Mouse (Mus musculus) spleen, adult 2 months (tissue): ENCODE measurements at regions not wholly inside any gene's neighbourhood (a gene's known extent, or its start where the extent isn't known, plus 50 kb on each side); places are given as distances from the start of the nearest gene placed in this dataset.

ENCODE experiments used
- DNase-seq, 2 experiments: peaks; one replicate each; pipeline versions ENCODE4 v3.0.0 to v3.0.0-alpha.2; 2012 to 2021; ENCODE audit warnings: low spot score in 2 of 2, low read depth in 1 of 2
- H3K27ac ChIP-seq: fragments of 200-500 bp; 2 replicates; pipeline ENCODE4 v1.5.1; 2012; ENCODE audit warnings: low read length, inconsistent platforms; ENCODE audit not compliant: insufficient read depth
- H3K27me3 ChIP-seq: fragments of 200-500 bp; 2 replicates; pipeline ENCODE4 v1.6.1; 2012; ENCODE audit warnings: mild to moderate bottlenecking, moderate library complexity, low read length, inconsistent platforms; ENCODE audit not compliant: control insufficient read depth, insufficient read depth
- H3K36me3 ChIP-seq: fragments of 200-500 bp; 2 replicates; pipeline ENCODE4 v1.6.1; 2012; ENCODE audit warnings: mild to moderate bottlenecking, low read length, inconsistent platforms; ENCODE audit not compliant: control insufficient read depth, insufficient read depth
- H3K4me1 ChIP-seq: fragments of 200-500 bp; 2 replicates; pipeline ENCODE4 v1.6.1; 2011; ENCODE audit warnings: inconsistent platforms; ENCODE audit not compliant: control insufficient read depth, insufficient read depth, insufficient read length
- H3K4me3 ChIP-seq: fragments of 200-500 bp; 2 replicates; pipeline ENCODE4 v1.5.1; 2011; ENCODE audit warnings: mild to moderate bottlenecking, inconsistent platforms; ENCODE audit not compliant: insufficient read depth, insufficient read length; ENCODE audit errors: extremely low read depth
- CTCF ChIP-seq: fragments of 200-500 bp; IDR thresholded peaks from 2 replicates; pipeline ENCODE4 v1.5.1; 2011; ENCODE audit warnings: mild to moderate bottlenecking, inconsistent platforms; ENCODE audit not compliant: insufficient read depth, insufficient read length, insufficient replicate concordance; ENCODE audit errors: extremely low read depth
- POLR2A ChIP-seq: fragments of 200-500 bp; IDR thresholded peaks from 2 replicates; pipeline ENCODE4 v1.6.1; 2011; ENCODE audit warnings: low read depth, low read length, inconsistent platforms
- WGBS: fragments of 180-500 bp; shearing (Covaris S2); methylation state at CpG from one replicate; pipeline ENCODE4 v1.1.7; 2018; 5-methylcytosine and 5-hydroxymethylcytosine counted together

DNA sequence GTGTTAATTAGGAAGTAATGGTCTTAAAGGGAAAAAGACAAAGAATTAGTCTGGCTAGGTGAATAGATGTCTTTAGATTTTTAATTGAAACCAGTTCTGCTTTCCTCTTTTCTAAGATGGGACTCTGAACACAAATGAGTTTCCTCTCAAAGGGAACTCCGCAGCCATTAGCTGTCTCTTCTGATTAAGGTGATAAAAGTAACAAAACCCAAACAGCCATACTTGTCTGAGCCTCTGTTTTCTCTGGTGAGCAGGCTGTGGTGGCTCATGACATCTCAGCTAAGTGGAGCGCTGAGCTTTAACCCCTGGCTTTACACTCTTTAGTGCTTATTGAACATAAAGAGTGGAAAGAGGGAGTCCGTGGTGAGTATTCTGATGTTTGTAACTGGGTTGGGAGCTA, 565.7 kb downstream of the Rnf144b start:
- TF ChIP-seq CTCF (no peak), POLR2A (no peak)
- Histone ChIP-seq H3K36me3 (no peaks in the 10 kb centered on the region), H3K4me1 (no peaks in the 10 kb centered on the region), H3K27me3 (no peaks in the 10 kb centered on the region), H3K27ac (no peak overlapping the region), H3K4me3 (no peak overlapping the region)
- no peak for DNase-seq
- 71% methylated on average over 3 of the region's 3 CpGs for WGBS

DNA sequence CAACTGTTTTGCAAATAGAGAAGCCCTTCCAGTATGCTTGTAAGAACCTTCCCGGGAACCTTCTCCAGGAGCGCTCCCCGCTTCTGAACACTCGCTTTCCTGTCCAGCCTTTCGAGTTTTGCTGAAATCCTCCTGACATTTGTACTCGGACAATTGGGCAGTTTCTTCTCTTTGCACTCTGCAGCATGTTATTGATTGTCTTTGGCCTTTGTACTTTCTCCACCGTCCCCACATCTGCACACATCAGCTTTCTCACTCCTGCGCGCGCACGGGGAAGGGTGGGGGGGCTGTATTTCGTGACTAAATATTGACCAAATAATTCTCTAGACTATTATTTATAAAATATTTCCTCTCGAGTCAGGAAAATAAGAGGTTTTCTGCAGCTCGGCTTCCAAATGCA, 567.2 kb upstream of the Id4 start:
- H3K27ac ChIP-seq = no peak overlapping the region
- 95% methylated on average over 14 of the region's 14 CpGs for WGBS
- TF ChIP-seq CTCF (no peak), POLR2A (no peak)
- DNase-seq = no peak
- no peaks in the 10 kb centered on the region for H3K36me3 ChIP-seq
- no peaks in the 10 kb centered on the region for H3K27me3 ChIP-seq
- no peaks in the 10 kb centered on the region for H3K4me1 ChIP-seq
- no peak overlapping the region for H3K4me3 ChIP-seq

DNA sequence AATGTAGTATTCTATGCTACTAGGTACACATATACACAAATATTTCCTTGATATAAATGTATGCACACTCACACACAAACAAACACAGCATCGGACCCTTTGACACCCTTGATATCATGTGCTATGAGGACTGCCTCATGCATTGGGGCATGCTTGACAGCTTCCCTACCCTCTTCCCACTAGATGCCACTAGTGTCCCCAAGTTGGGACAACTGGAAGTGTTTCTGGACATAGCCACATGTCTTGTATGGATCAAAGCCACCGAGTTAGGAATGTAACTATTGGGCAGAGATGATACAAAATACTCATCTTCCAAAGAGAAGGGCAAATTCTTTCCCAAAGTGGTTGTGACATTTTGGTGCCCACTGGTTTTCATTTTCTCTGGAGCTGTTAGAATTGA, 565.2 kb upstream of the Id4 start:
- TF ChIP-seq CTCF (no peak), POLR2A (no peak)
- Histone ChIP-seq H3K27me3 (no peaks in the 10 kb centered on the region), H3K27ac (no peak overlapping the region), H3K36me3 (no peaks in the 10 kb centered on the region), H3K4me1 (no peaks in the 10 kb centered on the region), H3K4me3 (no peak overlapping the region)
- 79% methylated on average over 2 of the region's 2 CpGs for WGBS
- DNase-seq = no peak

DNA sequence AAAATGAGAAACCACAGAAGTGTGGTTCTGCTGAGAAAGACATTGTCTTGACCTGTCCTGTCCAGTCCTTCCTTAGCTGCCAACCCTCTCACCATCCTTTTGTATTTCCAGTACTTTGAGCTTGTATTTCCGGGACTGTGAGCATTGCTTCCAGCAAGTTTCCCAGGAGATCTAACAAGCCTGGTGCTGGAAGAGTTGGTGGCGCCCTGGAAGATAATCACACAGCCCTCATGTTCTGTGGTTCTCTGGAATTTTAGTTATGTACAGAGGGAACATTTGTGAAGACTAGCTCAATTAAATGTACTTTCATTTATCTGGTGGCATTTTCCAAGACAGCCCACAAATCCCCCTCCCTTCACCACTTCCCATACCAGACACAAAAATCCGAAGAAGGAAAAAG, 560.5 kb upstream of the Id4 start:
- H3K27me3 ChIP-seq = no peaks in the 10 kb centered on the region
- H3K27ac ChIP-seq = no peak overlapping the region
- whole genome bisulfite sequencing = 69% methylated on average over 3 of the region's 3 CpGs
- H3K4me3 ChIP-seq = no peak overlapping the region
- no peaks in the 10 kb centered on the region for H3K36me3 ChIP-seq
- no peak for DNase-seq
- no peak for TF ChIP-seq CTCF
- TF ChIP-seq POLR2A = no peak
- no peaks in the 10 kb centered on the region for H3K4me1 ChIP-seq

DNA sequence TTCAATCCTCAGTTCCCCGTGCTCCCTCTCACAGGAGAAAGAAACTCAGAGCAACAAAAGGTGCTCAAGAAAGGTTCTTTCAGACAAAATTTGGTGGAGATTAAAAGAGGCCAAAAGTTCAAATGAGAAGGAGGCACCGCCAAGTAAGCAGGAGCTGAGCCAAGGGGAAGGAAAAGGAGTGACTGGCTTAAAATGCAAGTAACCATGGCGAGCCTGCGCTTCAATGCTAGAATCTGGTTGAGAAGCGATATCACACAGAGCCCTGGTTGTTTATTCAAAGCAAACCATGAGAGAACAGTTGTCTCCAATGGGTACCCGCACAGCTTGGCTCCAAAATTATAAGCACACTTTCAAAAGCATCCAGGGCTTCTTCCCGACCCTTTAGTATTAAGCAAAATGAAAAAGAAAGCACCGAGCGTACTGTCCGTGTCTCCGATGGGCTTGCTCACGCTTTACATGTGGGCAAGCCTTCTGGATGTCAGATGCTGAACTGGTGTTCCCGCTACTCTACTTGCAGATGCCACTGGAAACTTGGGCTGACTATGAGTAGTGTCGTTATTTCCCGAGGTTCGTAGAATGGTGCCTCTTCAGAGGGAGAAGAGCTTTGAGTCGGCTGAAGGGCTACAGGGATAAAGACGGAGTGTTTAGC, 552.9 kb upstream of the Id4 start:
- Histone ChIP-seq H3K4me1 (no peaks in the 10 kb centered on the region), H3K4me3 (no peak overlapping the region), H3K36me3 (no peaks in the 10 kb centered on the region), H3K27me3 (no peaks in the 10 kb centered on the region), H3K27ac (no peak overlapping the region)
- 85% methylated on average over 18 of the region's 18 CpGs for WGBS
- DNase-seq = no peak
- TF ChIP-seq CTCF (no peak), POLR2A (no peak)

DNA sequence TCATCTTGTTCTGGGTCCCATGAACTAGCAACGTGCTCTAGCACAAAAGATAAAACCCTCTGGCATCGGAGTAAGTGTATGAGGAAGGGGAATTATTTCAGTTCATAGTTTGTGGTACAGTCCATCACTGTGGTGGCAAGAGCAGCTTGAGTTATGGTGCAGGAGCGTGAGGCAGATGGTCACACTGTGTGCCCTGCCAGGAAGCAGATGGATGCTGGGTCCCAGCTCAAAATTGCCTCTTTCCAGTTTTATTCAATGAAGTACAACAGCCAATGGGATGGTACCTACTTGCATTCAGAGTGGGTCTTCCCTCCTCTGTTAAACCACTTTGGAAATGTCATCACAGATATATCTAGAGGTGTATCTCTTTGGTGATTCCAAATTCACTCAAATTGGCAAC, 551.7 kb upstream of the Id4 start:
- WGBS = 92% methylated on average over 3 of the region's 3 CpGs
- Histone ChIP-seq H3K27ac (no peak overlapping the region), H3K4me3 (no peak overlapping the region), H3K4me1 (no peaks in the 10 kb centered on the region), H3K36me3 (no peaks in the 10 kb centered on the region), H3K27me3 (no peaks in the 10 kb centered on the region)
- DNase-seq = no peak
- TF ChIP-seq POLR2A = no peak
- TF ChIP-seq CTCF = no peak

DNA sequence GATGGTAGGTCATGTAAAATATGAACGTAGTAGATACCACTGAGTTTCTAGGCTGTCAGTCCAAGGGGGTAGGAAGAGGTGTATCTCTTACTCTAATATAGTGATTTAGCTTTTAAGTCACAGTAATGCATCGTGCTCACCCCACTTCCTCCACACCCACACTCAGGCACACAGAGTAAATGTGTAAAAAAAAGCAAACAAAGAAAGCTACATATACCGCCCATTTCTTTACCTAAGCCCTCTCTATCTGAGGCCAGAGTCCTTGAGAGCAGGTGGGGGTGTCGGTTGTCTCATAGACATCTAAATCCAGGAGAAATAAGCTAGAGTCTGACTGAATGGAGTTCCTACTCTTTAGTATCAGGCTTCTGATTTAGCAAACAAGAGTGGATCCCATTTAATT, 548.5 kb upstream of the Id4 start:
- DNase-seq = no peak
- no peaks in the 10 kb centered on the region for H3K36me3 ChIP-seq
- no peak for TF ChIP-seq CTCF
- no peak for TF ChIP-seq POLR2A
- no peaks in the 10 kb centered on the region for H3K27me3 ChIP-seq
- no peak overlapping the region for H3K4me3 ChIP-seq
- H3K27ac ChIP-seq = no peak overlapping the region
- WGBS = 82% methylated on average over 4 of the region's 4 CpGs
- no peaks in the 10 kb centered on the region for H3K4me1 ChIP-seq
